Mouse (Mus musculus): Measurements from ENCODE around the gene Dnah17. TPM values are rescaled to one million over a fixed set of nuclear protein-coding genes. Genes with fewer than 3 reads are reported as not detected.

Dnah17 gene
- polyA plus RNA-seq, 1 experiment from 2014 or later = 0.14 TPM

DNA sequence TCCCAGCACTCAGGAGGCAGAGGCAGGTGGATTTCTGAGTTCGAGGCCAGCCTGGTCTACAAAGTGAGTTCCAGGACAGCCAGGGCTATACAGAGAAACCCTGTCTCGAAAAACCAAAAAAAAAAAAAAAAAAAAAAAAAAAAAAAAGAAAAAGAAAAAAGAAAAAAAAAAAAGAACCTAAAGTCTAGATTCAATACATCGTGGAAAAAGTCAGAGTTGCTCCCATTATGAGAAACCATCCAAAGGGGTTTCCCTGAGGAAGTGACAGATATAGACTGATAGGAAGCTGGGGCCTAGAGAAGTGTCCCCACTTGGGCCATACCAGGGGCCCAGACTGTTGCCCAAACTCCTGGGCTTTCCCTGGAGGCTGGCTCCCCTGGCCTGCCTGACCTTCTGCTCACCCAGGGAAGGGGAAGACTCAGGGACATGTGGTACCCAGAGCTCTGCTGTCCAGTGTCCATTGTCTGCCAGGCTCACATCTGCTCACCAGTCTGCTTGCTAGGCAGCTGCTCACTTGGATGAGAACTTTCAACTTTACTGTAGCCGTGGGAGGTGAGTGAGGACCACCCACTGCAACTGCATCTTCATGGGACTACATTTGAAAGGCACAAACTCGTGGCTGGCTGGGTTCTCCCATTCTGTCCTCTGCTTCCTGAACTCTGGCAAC is 152.6 kb downstream of the Dnah17 start:
- Histone ChIP-seq H3K9me3 (ENCODE audit: control insufficient read depth, low read length) (no peaks in the 10 kb centered on the region), H3K4me1 (replicated peaks; ENCODE audit: control insufficient read depth, insufficient read depth, low read length) (peaks cover 17% of the 10 kb centered on the region), H3K27me3 (replicated peaks; ENCODE audit: control insufficient read depth, insufficient read depth, low read length) (no peaks in the 10 kb centered on the region), H3K9ac (ENCODE audit: low read length) (no peak overlapping the region), H3K36me3 (ENCODE audit: control insufficient read depth, insufficient read depth, low read length) (no peaks in the 10 kb centered on the region), H3K4me3 (ENCODE audit: low read depth, low read length) (no peak overlapping the region), H3K27ac (ENCODE audit: low read depth) (no peak overlapping the region), H3K4me2 (ENCODE audit: low read length) (no peak overlapping the region)
- WGBS = 55% methylated on average over 4 of the region's 5 CpGs
- no peak for ATAC-seq (replicated peaks; ENCODE audit: low FRiP score, low TSS enrichment, low read depth)
- DNase-seq (ENCODE audit: low spot score) = no peak

GRCm38 (mm10) chr11:117976081-117976582 is 154.3 kb downstream of the Dnah17 start:
- Histone ChIP-seq H3K4me2 (ENCODE audit: low read length) (no peak overlapping the region), H3K27ac (ENCODE audit: low read depth) (no peak overlapping the region), H3K4me3 (ENCODE audit: low read depth, low read length) (no peak overlapping the region), H3K4me1 (replicated peaks; ENCODE audit: control insufficient read depth, insufficient read depth, low read length) (peaks cover 17% of the 10 kb centered on the region), H3K36me3 (ENCODE audit: control insufficient read depth, insufficient read depth, low read length) (no peaks in the 10 kb centered on the region), H3K27me3 (replicated peaks; ENCODE audit: control insufficient read depth, insufficient read depth, low read length) (0 out of 2 replicates have a peak, but pooled peaks cover 3% of the 10 kb centered on the region), H3K9ac (ENCODE audit: low read length) (no peak overlapping the region), H3K9me3 (ENCODE audit: control insufficient read depth, low read length) (no peaks in the 10 kb centered on the region)
- WGBS = 31% methylated on average over 8 of the region's 8 CpGs
- no peak for ATAC-seq (replicated peaks; ENCODE audit: low FRiP score, low TSS enrichment, low read depth)
- no peak for DNase-seq (ENCODE audit: low spot score)

DNA sequence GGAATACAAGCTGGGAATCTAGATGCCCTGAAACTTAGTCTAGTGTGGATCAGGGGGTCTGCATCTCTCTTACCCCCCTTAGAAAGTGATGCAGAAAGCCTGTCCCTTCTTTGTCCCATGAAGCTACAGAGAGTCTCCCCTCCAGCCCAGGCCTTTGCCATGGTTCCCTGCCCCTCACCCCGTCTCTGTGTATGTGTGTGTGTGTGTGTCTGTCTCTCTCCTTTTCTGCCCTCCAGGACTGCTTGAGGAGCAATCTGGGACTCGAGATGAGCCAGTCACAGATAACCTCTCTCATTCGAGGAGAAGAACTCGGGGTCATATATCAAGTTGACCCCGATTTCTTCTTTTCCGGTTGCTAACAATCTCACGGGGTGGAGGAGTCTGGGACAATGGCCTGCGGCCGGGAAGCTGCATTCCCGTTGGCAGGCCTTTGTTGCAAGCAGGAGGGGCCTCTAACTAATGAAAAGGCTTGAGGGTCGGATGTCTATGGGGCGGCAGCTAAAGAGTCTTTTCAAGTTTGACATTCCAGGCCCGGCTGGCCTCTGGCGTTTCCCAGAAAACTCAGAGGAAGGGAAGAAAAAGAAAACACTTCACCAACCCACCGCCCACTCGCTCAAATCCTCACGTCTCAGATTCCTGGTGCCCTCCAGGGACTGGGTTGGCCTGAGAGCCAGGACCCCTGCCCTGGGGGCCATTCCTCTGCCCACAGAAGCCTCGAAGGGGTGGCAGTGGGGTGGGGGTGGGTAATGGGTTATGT is 155.0 kb downstream of the Dnah17 start:
- no peak overlapping the region for H3K4me3 ChIP-seq (ENCODE audit: low read depth, low read length)
- no peak overlapping the region for H3K9ac ChIP-seq (ENCODE audit: low read length)
- H3K4me1 ChIP-seq (replicated peaks; ENCODE audit: control insufficient read depth, insufficient read depth, low read length) = peaks cover 17% of the 10 kb centered on the region
- no peaks in the 10 kb centered on the region for H3K9me3 ChIP-seq (ENCODE audit: control insufficient read depth, low read length)
- 19% methylated on average over 18 of the region's 18 CpGs for WGBS
- H3K36me3 ChIP-seq (ENCODE audit: control insufficient read depth, insufficient read depth, low read length) = no peaks in the 10 kb centered on the region
- no peak for DNase-seq (ENCODE audit: low spot score)
- ATAC-seq (replicated peaks; ENCODE audit: low FRiP score, low TSS enrichment, low read depth) = no peak
- H3K27ac ChIP-seq (ENCODE audit: low read depth) = peak overlapping the region; percentile 27; the same call in 1 of the 2 replicates
- 0 out of 2 replicates have a peak, but pooled peaks cover 3% of the 10 kb centered on the region for H3K27me3 ChIP-seq (replicated peaks; ENCODE audit: control insufficient read depth, insufficient read depth, low read length)
- no peak overlapping the region for H3K4me2 ChIP-seq (ENCODE audit: low read length)

- Histone ChIP-seq H3K4me2 (ENCODE audit: low read length) (no peak overlapping the region), H3K36me3 (ENCODE audit: control insufficient read depth, insufficient read depth, low read length) (no peaks in the 10 kb centered on the region), H3K27me3 (replicated peaks; ENCODE audit: control insufficient read depth, insufficient read depth, low read length) (0 out of 2 replicates have a peak, but pooled peaks cover 3% of the 10 kb centered on the region), H3K9me3 (ENCODE audit: control insufficient read depth, low read length) (no peaks in the 10 kb centered on the region), H3K9ac (ENCODE audit: low read length) (no peak overlapping the region), H3K27ac (ENCODE audit: low read depth) (peak overlapping the region; percentile 7; the same call in 1 of the 2 replicates), H3K4me1 (replicated peaks; ENCODE audit: control insufficient read depth, insufficient read depth, low read length) (peaks cover 20% of the 10 kb centered on the region), H3K4me3 (ENCODE audit: low read depth, low read length) (no peak overlapping the region)
- 35% methylated on average over 14 of the region's 14 CpGs for WGBS
- no peak for ATAC-seq (replicated peaks; ENCODE audit: low FRiP score, low TSS enrichment, low read depth)
- DNase-seq (ENCODE audit: low spot score) = no peak
Measured at GRCm38 (mm10) chr11:117974327-117975125, 155.9 kb downstream of the Dnah17 start.

- Histone ChIP-seq H3K27me3 (replicated peaks; ENCODE audit: control insufficient read depth, insufficient read depth, low read length) (0 out of 2 replicates have a peak, but pooled peaks cover 3% of the 10 kb centered on the region), H3K4me2 (ENCODE audit: low read length) (no peak overlapping the region), H3K36me3 (ENCODE audit: control insufficient read depth, insufficient read depth, low read length) (no peaks in the 10 kb centered on the region), H3K9me3 (ENCODE audit: control insufficient read depth, low read length) (no peaks in the 10 kb centered on the region), H3K27ac (ENCODE audit: low read depth) (no peak overlapping the region), H3K9ac (ENCODE audit: low read length) (no peak overlapping the region), H3K4me1 (replicated peaks; ENCODE audit: control insufficient read depth, insufficient read depth, low read length) (peaks cover 20% of the 10 kb centered on the region), H3K4me3 (ENCODE audit: low read depth, low read length) (no peak overlapping the region)
- ATAC-seq (replicated peaks; ENCODE audit: low FRiP score, low TSS enrichment, low read depth) = no peak
- WGBS = 43% methylated on average over 5 of the region's 5 CpGs
- no peak for DNase-seq (ENCODE audit: low spot score)
Measured at GRCm38 (mm10) chr11:117973569-117973968, 156.9 kb downstream of the Dnah17 start.

GRCm38 (mm10) chr11:117972656-117973558 is 157.5 kb downstream of the Dnah17 start:
- 74% methylated on average over 11 of the region's 11 CpGs for WGBS
- Histone ChIP-seq H3K9me3 (ENCODE audit: control insufficient read depth, low read length) (no peaks in the 10 kb centered on the region), H3K27me3 (replicated peaks; ENCODE audit: control insufficient read depth, insufficient read depth, low read length) (0 out of 2 replicates have a peak, but pooled peaks cover 3% of the 10 kb centered on the region), H3K27ac (ENCODE audit: low read depth) (no peak overlapping the region), H3K4me3 (ENCODE audit: low read depth, low read length) (no peak overlapping the region), H3K4me1 (replicated peaks; ENCODE audit: control insufficient read depth, insufficient read depth, low read length) (peaks cover 21% of the 10 kb centered on the region), H3K9ac (ENCODE audit: low read length) (no peak overlapping the region), H3K4me2 (ENCODE audit: low read length) (no peak overlapping the region), H3K36me3 (ENCODE audit: control insufficient read depth, insufficient read depth, low read length) (no peaks in the 10 kb centered on the region)
- no peak for ATAC-seq (replicated peaks; ENCODE audit: low FRiP score, low TSS enrichment, low read depth)
- DNase-seq (ENCODE audit: low spot score) = no peak
